Mouse (Mus musculus): Measurements from ENCODE around the gene Nhsl1.

DNA sequence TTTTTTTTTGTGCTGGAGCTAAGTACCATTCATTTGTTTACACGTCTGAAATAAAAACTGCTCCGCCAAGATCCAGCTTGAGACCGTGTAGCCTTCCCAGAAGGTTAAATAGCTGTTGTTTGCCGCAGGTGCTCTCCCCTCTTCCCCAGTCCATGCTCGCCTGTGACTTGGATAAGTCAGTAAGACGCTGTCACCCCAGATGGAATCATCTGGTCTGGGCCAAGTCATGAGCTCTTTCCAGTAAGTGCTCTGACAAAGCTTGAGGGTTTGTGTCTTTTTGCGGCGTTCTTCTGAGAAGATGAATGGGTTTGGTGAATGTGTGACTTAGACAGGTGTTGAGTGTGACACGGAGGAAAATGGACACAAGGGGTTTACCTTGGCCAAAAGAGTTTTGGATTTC is 89.8 kb downstream of the Nhsl1 start:
- no peak for TF ChIP-seq CTCF (IDR thresholded peaks at IDR 0.05; ENCODE audit: control insufficient read depth, insufficient read depth, insufficient replicate concordance, low read depth, low read length)
- no peak for TF ChIP-seq POLR2A (IDR thresholded peaks at IDR 0.05; ENCODE audit: control insufficient read depth, low read depth, low read length)

Measured in testis, adult 2 months (tissue).